Mouse (Mus musculus) heart, embryonic 11.5 days (tissue): ENCODE data around the gene Fbxl7. TPM values are rescaled to one million over a fixed set of nuclear protein-coding genes. Genes with fewer than 3 reads are reported as not detected.

Experiments
- ATAC-seq: fragments of 200-750 bp; cut with Nextera tagmentation; replicated peaks from 2 replicates; pipeline ENCODE4 v1.8.0; 2017; ENCODE audit warnings: moderate library complexity; ENCODE audit not compliant: insufficient number of reproducible peaks, low FRiP score, low TSS enrichment
- H3K27ac ChIP-seq: fragments of 300-500 bp; sonication (generic); 2 replicates; pipeline ENCODE4 v1.5.1; 2014; ENCODE audit warnings: mild to moderate bottlenecking, low read depth, low read length
- H3K27me3 ChIP-seq: fragments of 300-500 bp; sonication (generic); 2 replicates; pipeline ENCODE4 v1.6.1; 2014; ENCODE audit warnings: mild to moderate bottlenecking, low read length, mixed read lengths; ENCODE audit not compliant: control insufficient read depth, insufficient read depth
- H3K36me3 ChIP-seq: fragments of 300-500 bp; sonication (generic); 2 replicates; pipeline ENCODE4 v1.6.1; 2014; ENCODE audit warnings: mild to moderate bottlenecking, low read length, moderate library complexity, mixed read lengths; ENCODE audit not compliant: control insufficient read depth, insufficient read depth
- H3K4me1 ChIP-seq: fragments of 300-500 bp; sonication (generic); 2 replicates; pipeline ENCODE4 v1.6.1; 2014; ENCODE audit warnings: low read length; ENCODE audit not compliant: control insufficient read depth, insufficient read depth
- H3K4me2 ChIP-seq: fragments of 300-500 bp; sonication (generic); 2 replicates; pipeline ENCODE4 v1.6.1; 2014; ENCODE audit warnings: mild to moderate bottlenecking, moderate library complexity
- H3K4me3 ChIP-seq: fragments of 300-500 bp; sonication (generic); 2 replicates; pipeline ENCODE4 v1.5.1; 2014; ENCODE audit warnings: low read depth, low read length
- H3K9ac ChIP-seq: fragments of 300-500 bp; sonication (generic); 2 replicates; pipeline ENCODE4 v1.6.1; 2014; ENCODE audit warnings: mild to moderate bottlenecking, low read depth, low read length, moderate library complexity
- H3K9me3 ChIP-seq: fragments of 300-500 bp; sonication (generic); replicated peaks from 2 replicates; pipeline ENCODE4 v1.6.1; 2016; ENCODE audit warnings: low read length; ENCODE audit not compliant: control insufficient read depth
- whole genome bisulfite sequencing: fragments of 180-500 bp; shearing (Covaris S2); extraction: QIAGEN DNeasy Blood & Tissue Kit; methylation state at CpG from one replicate; pipeline ENCODE4 v1.1.7; 2014; ENCODE audit not compliant: insufficient replicate concordance; 5-methylcytosine and 5-hydroxymethylcytosine counted together
- polyA plus RNA-seq: library from polyadenylated mRNA; unstranded; fragments of >200 nt; fragmentation: Nextera tagmentation; extraction: Ambion mirVana; gene quantifications from 2 replicates; pipeline ENCODE4 v1.2.1, GENCODE M21; 2014

Gene Fbxl7
- polyA plus RNA-seq, 1 experiment from 2014 or later = 13.4 TPM

DNA sequence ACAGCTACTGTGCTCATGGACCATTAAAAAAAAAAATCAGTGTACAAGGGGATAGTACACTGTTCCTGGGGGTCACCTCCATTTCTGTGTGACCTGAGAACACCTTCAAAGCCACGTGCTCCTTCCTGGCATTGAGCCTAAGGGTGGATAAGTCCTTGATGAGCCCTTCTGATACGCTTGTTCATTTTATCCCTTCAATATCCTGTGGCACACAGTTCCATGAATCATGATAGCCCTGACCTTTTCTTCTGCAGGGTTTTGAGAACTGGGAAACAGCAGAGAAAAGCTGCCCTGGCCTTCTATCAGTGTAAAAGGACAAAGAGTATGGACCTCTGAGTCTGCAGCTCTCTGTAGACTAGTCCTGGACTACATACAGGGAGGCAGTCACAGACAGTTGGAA is 99.4 kb downstream of the Fbxl7 start:
- Histone ChIP-seq H3K27me3 (no peaks in the 10 kb centered on the region), H3K9ac (no peak overlapping the region), H3K4me1 (no peaks in the 10 kb centered on the region), H3K27ac (no peak overlapping the region), H3K9me3 (no peaks in the 10 kb centered on the region), H3K36me3 (no peaks in the 10 kb centered on the region), H3K4me2 (no peak overlapping the region), H3K4me3 (no peak overlapping the region)
- WGBS = 65% methylated on average over 2 of the region's 2 CpGs
- no peak for ATAC-seq

DNA sequence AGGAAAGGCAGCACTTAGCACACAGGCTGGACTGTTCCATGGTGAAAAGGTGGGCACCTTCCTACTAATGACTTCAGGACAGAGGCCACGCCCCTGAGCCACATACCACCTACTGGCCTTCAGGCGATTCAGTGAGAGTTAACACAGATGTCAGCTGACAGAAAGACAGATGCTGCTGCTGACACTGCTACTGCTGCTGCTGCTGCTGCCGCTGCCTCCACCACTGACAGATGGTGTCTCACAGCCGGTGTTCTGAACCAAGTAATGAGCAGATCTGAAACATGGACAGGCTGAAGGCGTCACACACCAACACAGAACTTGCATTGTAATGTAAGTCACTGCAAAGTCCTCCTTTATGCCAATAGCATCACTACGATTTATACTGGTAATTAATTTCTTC is 99.9 kb downstream of the Fbxl7 start:
- H3K4me3 ChIP-seq = no peak overlapping the region
- 41% methylated on average over 6 of the region's 6 CpGs for WGBS
- no peaks in the 10 kb centered on the region for H3K9me3 ChIP-seq
- H3K4me2 ChIP-seq = no peak overlapping the region
- H3K27me3 ChIP-seq = no peaks in the 10 kb centered on the region
- no peak overlapping the region for H3K9ac ChIP-seq
- no peak overlapping the region for H3K27ac ChIP-seq
- ATAC-seq = no peak
- no peaks in the 10 kb centered on the region for H3K4me1 ChIP-seq
- no peaks in the 10 kb centered on the region for H3K36me3 ChIP-seq

DNA sequence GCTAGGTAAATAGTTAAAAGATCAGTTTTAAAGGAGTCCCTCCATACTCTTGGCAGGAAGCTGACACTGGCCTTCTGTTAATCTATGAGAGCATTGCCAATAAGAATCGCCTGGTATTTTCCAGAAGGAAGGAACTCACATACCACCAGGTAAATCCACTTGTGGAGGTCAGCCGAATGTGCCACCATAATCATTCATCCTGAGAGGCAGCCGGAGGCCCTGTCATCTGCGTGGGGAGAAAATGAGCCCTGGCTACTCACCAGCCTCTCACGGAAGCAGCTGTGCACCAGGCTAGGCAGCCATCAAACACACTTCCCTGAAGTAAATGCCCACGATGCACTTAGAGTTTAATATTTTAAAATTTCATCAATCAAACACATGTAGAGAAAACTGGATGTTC is 108.2 kb downstream of the Fbxl7 start:
- Histone ChIP-seq H3K27ac (no peak overlapping the region), H3K9me3 (no peaks in the 10 kb centered on the region), H3K4me3 (no peak overlapping the region), H3K9ac (no peak overlapping the region), H3K36me3 (no peaks in the 10 kb centered on the region), H3K4me1 (no peaks in the 10 kb centered on the region), H3K27me3 (no peaks in the 10 kb centered on the region), H3K4me2 (no peak overlapping the region)
- 71% methylated on average over 6 of the region's 6 CpGs for WGBS
- no peak for ATAC-seq

DNA sequence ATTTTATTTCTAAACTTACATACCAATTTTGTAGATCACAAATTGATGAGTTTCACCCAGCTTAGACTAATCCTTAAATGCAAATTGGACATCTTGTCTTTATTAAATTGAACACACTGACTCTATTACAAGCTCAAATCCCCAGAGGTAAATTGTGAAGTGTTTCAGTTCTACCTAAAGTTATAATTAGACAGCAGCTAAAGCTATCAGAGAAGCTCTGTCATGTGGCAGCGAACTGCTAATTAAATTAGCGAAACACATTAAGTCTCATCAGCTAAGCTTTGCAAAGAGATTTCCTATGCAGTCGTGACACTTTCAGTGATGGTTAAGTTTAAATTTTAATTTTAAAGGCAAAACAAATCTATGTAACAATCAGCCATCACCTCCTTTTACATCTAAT is 114.8 kb downstream of the Fbxl7 start:
- 77% methylated on average over 3 of the region's 3 CpGs for WGBS
- H3K4me1 ChIP-seq = no peaks in the 10 kb centered on the region; the same call in 1 of the 2 replicates
- no peaks in the 10 kb centered on the region for H3K27me3 ChIP-seq
- no peak overlapping the region for H3K4me3 ChIP-seq
- H3K27ac ChIP-seq = no peak overlapping the region
- no peaks in the 10 kb centered on the region for H3K9me3 ChIP-seq
- no peak for ATAC-seq
- H3K4me2 ChIP-seq = no peak overlapping the region
- no peaks in the 10 kb centered on the region for H3K36me3 ChIP-seq
- no peak overlapping the region for H3K9ac ChIP-seq

DNA sequence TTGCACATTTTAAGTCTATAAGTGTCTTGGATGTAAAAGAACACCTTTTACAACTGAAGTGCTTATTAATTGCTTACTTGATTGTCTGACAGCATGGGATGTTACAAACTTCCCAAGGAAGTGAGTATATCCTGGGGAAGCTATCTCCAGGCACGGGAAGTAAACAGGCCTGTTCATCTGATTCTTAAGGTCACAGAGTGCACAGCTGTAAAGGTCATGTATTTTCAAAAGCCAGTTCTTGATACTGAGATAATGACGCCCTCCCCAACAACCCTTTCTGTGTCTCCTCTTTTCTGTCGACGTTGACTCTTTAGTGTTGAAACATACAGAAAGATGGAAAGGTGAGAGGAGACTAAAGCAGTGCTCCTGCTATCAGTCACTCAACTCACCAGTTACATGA is 116.3 kb downstream of the Fbxl7 start:
- no peak overlapping the region for H3K4me3 ChIP-seq
- no peak for ATAC-seq
- no peak overlapping the region for H3K27ac ChIP-seq
- H3K4me1 ChIP-seq = no peaks in the 10 kb centered on the region; the same call in 1 of the 2 replicates
- no peaks in the 10 kb centered on the region for H3K9me3 ChIP-seq
- WGBS = 27% methylated on average over 4 of the region's 4 CpGs
- H3K27me3 ChIP-seq = no peaks in the 10 kb centered on the region
- no peak overlapping the region for H3K9ac ChIP-seq
- no peak overlapping the region for H3K4me2 ChIP-seq
- H3K36me3 ChIP-seq = no peaks in the 10 kb centered on the region

DNA sequence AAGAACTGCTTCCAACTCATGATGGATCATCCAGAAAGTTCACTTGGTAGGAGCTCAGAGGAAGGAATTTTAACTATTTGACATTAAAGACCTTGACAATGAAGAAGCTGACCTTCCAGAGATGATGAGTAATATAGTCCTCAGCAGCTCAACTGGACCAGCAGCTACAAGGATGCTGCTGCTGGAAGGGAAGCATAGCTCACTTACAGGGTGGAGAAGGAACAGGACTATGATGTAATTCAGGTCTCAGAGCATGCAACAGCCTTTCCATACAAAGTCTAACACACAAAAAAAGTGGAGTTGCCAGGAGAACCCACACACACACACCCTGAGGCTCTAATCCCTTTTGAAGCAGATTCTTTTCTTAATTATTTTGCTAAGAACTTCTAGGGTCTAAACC is 119.7 kb downstream of the Fbxl7 start:
- no peak for ATAC-seq

DNA sequence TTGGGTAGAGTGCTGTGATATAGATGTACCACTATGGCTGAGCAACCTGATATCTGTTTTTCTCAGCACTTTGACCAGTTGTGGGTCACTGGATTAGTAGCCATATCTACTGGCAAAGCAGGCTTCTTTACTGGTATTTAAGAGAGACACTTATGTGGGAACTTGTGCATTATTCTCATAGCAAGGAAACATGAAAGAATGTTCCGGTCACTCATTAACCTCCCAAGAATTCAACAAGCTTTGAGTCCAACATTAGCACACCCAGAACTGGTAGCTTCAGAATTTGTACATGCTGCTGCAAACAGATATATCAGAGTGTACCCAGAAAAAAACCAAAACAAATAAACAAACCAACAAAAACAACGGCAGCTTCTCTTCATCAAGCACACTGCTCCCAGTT is 120.5 kb downstream of the Fbxl7 start:
- no peaks in the 10 kb centered on the region; the same call in 1 of the 2 replicates for H3K4me1 ChIP-seq
- no peak overlapping the region for H3K4me3 ChIP-seq
- WGBS = 97% methylated on average over 2 of the region's 2 CpGs
- no peak overlapping the region for H3K4me2 ChIP-seq
- H3K27ac ChIP-seq = no peak overlapping the region
- no peaks in the 10 kb centered on the region for H3K27me3 ChIP-seq
- no peak overlapping the region for H3K9ac ChIP-seq
- no peak for ATAC-seq
- H3K9me3 ChIP-seq = no peaks in the 10 kb centered on the region
- no peaks in the 10 kb centered on the region for H3K36me3 ChIP-seq

More for the DNA sequence above, 119.7 kb downstream of the Fbxl7 start:
- no peak overlapping the region for H3K4me3 ChIP-seq
- no peak overlapping the region for H3K4me2 ChIP-seq
- H3K36me3 ChIP-seq = no peaks in the 10 kb centered on the region
- no peaks in the 10 kb centered on the region; the same call in 1 of the 2 replicates for H3K4me1 ChIP-seq
- no peaks in the 10 kb centered on the region for H3K9me3 ChIP-seq
- H3K9ac ChIP-seq = no peak overlapping the region
- H3K27me3 ChIP-seq = no peaks in the 10 kb centered on the region
- no peak overlapping the region for H3K27ac ChIP-seq

DNA sequence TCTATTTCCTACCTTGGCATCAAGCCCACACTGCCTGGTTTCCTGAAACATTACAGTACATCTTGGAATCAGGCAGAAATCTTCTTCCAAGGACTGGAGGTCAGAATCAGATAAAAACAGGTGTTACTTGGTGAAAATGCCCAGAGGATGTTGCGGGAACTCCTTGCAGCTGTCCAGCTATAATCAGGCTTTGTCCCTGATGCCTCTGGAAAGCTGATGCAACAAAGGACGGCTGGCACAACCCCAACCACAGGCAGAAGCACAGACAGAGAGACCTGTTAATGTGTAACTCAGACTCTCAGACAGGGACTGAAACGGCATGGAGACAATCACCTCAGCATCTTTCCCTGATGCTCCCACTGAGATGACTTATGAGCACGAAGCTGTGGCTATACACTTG is 133.7 kb downstream of the Fbxl7 start:
- no peak for ATAC-seq
- WGBS = 78% methylated on average over 4 of the region's 4 CpGs
- H3K9ac ChIP-seq = no peak overlapping the region
- no peak overlapping the region for H3K4me3 ChIP-seq
- H3K27ac ChIP-seq = no peak overlapping the region
- H3K4me1 ChIP-seq = no peaks in the 10 kb centered on the region
- H3K36me3 ChIP-seq = no peaks in the 10 kb centered on the region
- H3K9me3 ChIP-seq = no peaks in the 10 kb centered on the region
- H3K27me3 ChIP-seq = no peaks in the 10 kb centered on the region
- H3K4me2 ChIP-seq = no peak overlapping the region

DNA sequence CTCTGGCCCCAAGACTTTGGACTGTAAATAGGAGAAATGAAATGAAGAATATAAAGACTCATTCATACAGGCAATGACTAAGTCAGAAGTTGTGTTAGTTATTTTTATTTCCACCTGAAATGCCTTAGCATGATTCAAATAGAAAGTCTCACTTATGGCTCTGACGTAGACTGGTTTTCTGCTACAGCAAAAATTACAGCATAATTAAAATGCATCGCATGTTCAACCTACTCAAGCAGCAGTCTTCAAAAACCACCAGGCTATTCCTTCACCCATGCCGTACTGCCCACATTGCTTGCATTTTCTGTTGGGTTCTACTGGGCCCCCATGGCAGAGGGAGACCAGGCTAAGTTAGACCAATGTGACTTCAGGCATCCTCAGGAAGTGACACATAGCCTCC is 146.9 kb downstream of the Fbxl7 start:
- H3K9ac ChIP-seq = no peak overlapping the region
- no peaks in the 10 kb centered on the region for H3K27me3 ChIP-seq
- ATAC-seq = no peak

More for the DNA sequence above, 146.9 kb downstream of the Fbxl7 start:
- WGBS = 92% methylated on average over 3 of the region's 3 CpGs
- no peak overlapping the region for H3K4me3 ChIP-seq
- no peak overlapping the region for H3K27ac ChIP-seq
- H3K4me1 ChIP-seq = no peaks in the 10 kb centered on the region
- H3K9me3 ChIP-seq = no peaks in the 10 kb centered on the region; the same call in 1 of the 2 replicates
- H3K36me3 ChIP-seq = no peaks in the 10 kb centered on the region
- H3K4me2 ChIP-seq = no peak overlapping the region
